Mouse (Mus musculus) G1E (cell line): ENCODE data around the gene D930048N14Rik. TPM values are rescaled to one million over a fixed set of nuclear protein-coding genes. Genes with fewer than 3 reads are reported as not detected.

Experiments used
- ATAC-seq: 2 replicates; pipeline ENCODE4 v1.8.0; 2016; ENCODE audit warnings: mild to moderate bottlenecking; ENCODE audit not compliant: insufficient number of reproducible peaks, poor library complexity, low FRiP score, severe bottlenecking; ENCODE audit errors: extremely low read depth
- DNase-seq: peaks from one replicate; pipeline ENCODE4 v3.0.0; 2012; ENCODE audit warnings: low spot score
- H3K27me3 ChIP-seq: 2 replicates; pipeline ENCODE4 v1.6.1; 2012; ENCODE audit warnings: mild to moderate bottlenecking, low read length, inconsistent platforms; ENCODE audit not compliant: insufficient read depth
- H3K36me3 ChIP-seq: replicated peaks from 2 replicates; pipeline ENCODE3; 2012; ENCODE audit warnings: mild to moderate bottlenecking, inconsistent platforms
- H3K4me1 ChIP-seq: 2 replicates; pipeline ENCODE4 v1.6.1; 2012; ENCODE audit warnings: low read depth, low read length, inconsistent platforms, mixed read lengths; ENCODE audit not compliant: insufficient read depth
- H3K4me3 ChIP-seq: 2 replicates; pipeline ENCODE4 v1.5.1; 2012; ENCODE audit warnings: low read depth, mild to moderate bottlenecking, inconsistent platforms, low read length, moderate library complexity, mixed read lengths
- H3K9me3 ChIP-seq: replicated peaks from 2 replicates; pipeline ENCODE4 v1.6.1; 2012; ENCODE audit warnings: inconsistent platforms
- CTCF ChIP-seq: IDR thresholded peaks from 2 replicates; pipeline ENCODE4 v1.5.1; 2012; ENCODE audit warnings: low read depth, low read length, inconsistent platforms, mixed read lengths
- GATA1 ChIP-seq: IDR thresholded peaks from 2 replicates; pipeline ENCODE4 v1.6.1; 2012; ENCODE audit warnings: borderline replicate concordance, low read length, inconsistent platforms, mixed read lengths
- GATA2 ChIP-seq: IDR thresholded peaks from 2 replicates; pipeline ENCODE4 v1.6.1; 2012; ENCODE audit warnings: low read depth, low read length, inconsistent platforms, borderline replicate concordance
- POLR2AphosphoS5 ChIP-seq: IDR thresholded peaks from 2 replicates; pipeline ENCODE4 v1.6.1; 2012; ENCODE audit warnings: low read depth, low read length, inconsistent platforms; ENCODE audit not compliant: insufficient replicate concordance
- TAL1 ChIP-seq: conservative IDR thresholded peaks from 2 replicates; pipeline ENCODE4 v1.6.1; 2012; ENCODE audit warnings: low read depth, low read length, inconsistent platforms, mixed read lengths
- polyA plus RNA-seq: library from polyadenylated mRNA; stranded (reverse); fragments of >175 nt; gene quantifications from 2 replicates; pipeline ENCODE4 v1.2.3, GENCODE M21; 2012
- total RNA-seq, 2 experiments: library from RNA; stranded (forward) in 1 of 2; stranded (reverse) in 1 of 2; fragments of 200-1000 nt in 1 of 2; fragments of >200 nt in 1 of 2; fragmentation: Nextera tagmentation in 1 of 2; gene quantifications; 2 replicates each; pipeline ENCODE4 v1.2.3; 2014 to 2017

The D930048N14Rik gene
- total and polyA plus RNA-seq, 3 experiments, result 0.05 TPM; not detected in 2

GRCm38 (mm10) chr11:51702831-51703230 lies 52.1 kb downstream of the D930048N14Rik start:
- no peak overlapping the region for H3K4me3 ChIP-seq
- peaks cover 88% of the 10 kb centered on the region for H3K36me3 ChIP-seq
- no peak for ATAC-seq
- DNase-seq, result no peak
- no peaks in the 10 kb centered on the region for H3K27me3 ChIP-seq
- no peaks in the 10 kb centered on the region for H3K9me3 ChIP-seq
- TF ChIP-seq CTCF (no peak), POLR2AphosphoS5 (no peak), GATA2 (no peak), GATA1 (no peak), TAL1 (no peak)
- peaks cover 5% of the 10 kb centered on the region for H3K4me1 ChIP-seq

GRCm38 (mm10) chr11:51703379-51703998 lies 52.7 kb downstream of the D930048N14Rik start:
- no peaks in the 10 kb centered on the region for H3K9me3 ChIP-seq
- peaks cover 5% of the 10 kb centered on the region for H3K4me1 ChIP-seq
- no peak for ATAC-seq
- TF ChIP-seq TAL1, result no peak
- no peak for TF ChIP-seq GATA1
- no peak for TF ChIP-seq POLR2AphosphoS5
- TF ChIP-seq CTCF, result no peak
- H3K4me3 ChIP-seq, result no peak overlapping the region
- H3K36me3 ChIP-seq, result peaks cover 89% of the 10 kb centered on the region
- H3K27me3 ChIP-seq, result no peaks in the 10 kb centered on the region
- DNase-seq, result no peak

- Histone ChIP-seq H3K36me3 (peaks cover 83% of the 10 kb centered on the region), H3K27me3 (no peaks in the 10 kb centered on the region), H3K4me1 (peaks cover 5% of the 10 kb centered on the region), H3K4me3 (no peak overlapping the region), H3K9me3 (no peaks in the 10 kb centered on the region)
- TF ChIP-seq GATA1, result no peak
- no peak for TF ChIP-seq GATA2
- TF ChIP-seq CTCF, result no peak
- no peak for TF ChIP-seq TAL1
- no peak for ATAC-seq
- no peak for DNase-seq
These were observed 55.7 kb downstream of the D930048N14Rik start for GRCm38 (mm10) chr11:51706451-51706850.

GRCm38 (mm10) chr11:51707080-51707479 lies 56.3 kb downstream of the D930048N14Rik start:
- no peak for ATAC-seq

More at GRCm38 (mm10) chr11:51707080-51707479, 56.3 kb downstream of the D930048N14Rik start:
- DNase-seq, result no peak
- TF ChIP-seq CTCF (no peak), GATA1 (no peak), POLR2AphosphoS5 (no peak)
- Histone ChIP-seq H3K4me3 (no peak overlapping the region), H3K9me3 (no peaks in the 10 kb centered on the region), H3K27me3 (no peaks in the 10 kb centered on the region), H3K36me3 (peaks cover 83% of the 10 kb centered on the region), H3K4me1 (peaks cover 5% of the 10 kb centered on the region)

Other genes starting within 250 kb of the D930048N14Rik start
- 49.2 and 52.0 TPM in 2 replicates for gene Phykpl, start 66.2 kb upstream of the D930048N14Rik start, total RNA-seq (2014; fragmentation: Nextera tagmentation)
- gene Phykpl, start 66.2 kb upstream of the D930048N14Rik start, total RNA-seq (2017), result 46.9 and 49.3 TPM in 2 replicates
- 11.0 and 12.6 TPM in 2 replicates for gene Phykpl, start 66.2 kb upstream of the D930048N14Rik start, polyA plus RNA-seq
- 504 and 536 TPM in 2 replicates for gene Hnrnpab, start 44.1 kb upstream of the D930048N14Rik start, total RNA-seq (2014; fragmentation: Nextera tagmentation)
- 669 and 683 TPM in 2 replicates for gene Hnrnpab, start 44.1 kb upstream of the D930048N14Rik start, total RNA-seq (2017)
- 1,141 and 1,394 TPM in 2 replicates for gene Hnrnpab, start 44.1 kb upstream of the D930048N14Rik start, polyA plus RNA-seq
- gene Nhp2, start 31.2 kb upstream of the D930048N14Rik start, total RNA-seq (2014; fragmentation: Nextera tagmentation), result 73.2 and 91.1 TPM in 2 replicates
- 136 and 139 TPM in 2 replicates for gene Nhp2, start 31.2 kb upstream of the D930048N14Rik start, total RNA-seq (2017)
- gene Nhp2, start 31.2 kb upstream of the D930048N14Rik start, polyA plus RNA-seq, result 202 and 235 TPM in 2 replicates
- gene Rmnd5b, start 15.1 kb upstream of the D930048N14Rik start, total RNA-seq (2014; fragmentation: Nextera tagmentation), result 27.6 and 35.8 TPM in 2 replicates
- 26.8 and 28.0 TPM in 2 replicates for gene Rmnd5b, start 15.1 kb upstream of the D930048N14Rik start, total RNA-seq (2017)
- 15.7 and 18.4 TPM in 2 replicates for gene Rmnd5b, start 15.1 kb upstream of the D930048N14Rik start, polyA plus RNA-seq
- not detected in 2 replicates for gene N4bp3, start 112 bp upstream of the D930048N14Rik start, total RNA-seq (2014; fragmentation: Nextera tagmentation)
- 0.05 and 0.35 TPM in 2 replicates for gene N4bp3, start 112 bp upstream of the D930048N14Rik start, total RNA-seq (2017)
- gene N4bp3, start 112 bp upstream of the D930048N14Rik start, polyA plus RNA-seq, result 0.08 and 0.13 TPM in 2 replicates
- gene 0610009B22Rik, start 37.9 kb downstream of the D930048N14Rik start, total RNA-seq (2014; fragmentation: Nextera tagmentation), result 16.8 and 19.5 TPM in 2 replicates
- 39.6 and 41.1 TPM in 2 replicates for gene 0610009B22Rik, start 37.9 kb downstream of the D930048N14Rik start, total RNA-seq (2017)
- 2.4 and 2.8 TPM in 2 replicates for gene 0610009B22Rik, start 37.9 kb downstream of the D930048N14Rik start, polyA plus RNA-seq
- 35.7 and 40.9 TPM in 2 replicates for gene Sec24a, start 112.7 kb downstream of the D930048N14Rik start, total RNA-seq (2014; fragmentation: Nextera tagmentation)
- gene Sec24a, start 112.7 kb downstream of the D930048N14Rik start, total RNA-seq (2017), result 7.7 and 8.2 TPM in 2 replicates
- 22.4 and 24.7 TPM in 2 replicates for gene Sec24a, start 112.7 kb downstream of the D930048N14Rik start, polyA plus RNA-seq
- 103 and 125 TPM in 2 replicates for gene Sar1b, start 112.7 kb downstream of the D930048N14Rik start, total RNA-seq (2014; fragmentation: Nextera tagmentation)
- gene Sar1b, start 112.7 kb downstream of the D930048N14Rik start, total RNA-seq (2017), result 58.7 and 59.2 TPM in 2 replicates
- 2.9 and 4.0 TPM in 2 replicates for gene Sar1b, start 112.7 kb downstream of the D930048N14Rik start, polyA plus RNA-seq
- 8.4 and 8.8 TPM in 2 replicates for gene Jade2, start 206.7 kb downstream of the D930048N14Rik start, total RNA-seq (2014; fragmentation: Nextera tagmentation)
- gene Jade2, start 206.7 kb downstream of the D930048N14Rik start, total RNA-seq (2017), result 6.9 and 7.0 TPM in 2 replicates
- 12.9 and 13.7 TPM in 2 replicates for gene Jade2, start 206.7 kb downstream of the D930048N14Rik start, polyA plus RNA-seq